Mouse (Mus musculus) G1E (cell line): Measurements from ENCODE around the gene Fam3b. TPM values are rescaled to one million over a fixed set of nuclear protein-coding genes. Genes with fewer than 3 reads are reported as not detected.
A peak's percentile ranks its signal among the peaks of the same experiment; 100 is the strongest.

ENCODE experiments used
- ATAC-seq: 2 replicates; pipeline ENCODE4 v1.8.0; 2016; ENCODE audit warnings: mild to moderate bottlenecking; ENCODE audit not compliant: insufficient number of reproducible peaks, poor library complexity, low FRiP score, severe bottlenecking; ENCODE audit errors: extremely low read depth
- DNase-seq: peaks from one replicate; pipeline ENCODE4 v3.0.0; 2012; ENCODE audit warnings: low spot score
- H3K27me3 ChIP-seq: 2 replicates; pipeline ENCODE4 v1.6.1; 2012; ENCODE audit warnings: mild to moderate bottlenecking, low read length, inconsistent platforms; ENCODE audit not compliant: insufficient read depth
- H3K36me3 ChIP-seq: replicated peaks from 2 replicates; pipeline ENCODE3; 2012; ENCODE audit warnings: mild to moderate bottlenecking, inconsistent platforms
- H3K4me1 ChIP-seq: 2 replicates; pipeline ENCODE4 v1.6.1; 2012; ENCODE audit warnings: low read depth, low read length, inconsistent platforms, mixed read lengths; ENCODE audit not compliant: insufficient read depth
- H3K4me3 ChIP-seq: 2 replicates; pipeline ENCODE4 v1.5.1; 2012; ENCODE audit warnings: low read depth, mild to moderate bottlenecking, inconsistent platforms, low read length, moderate library complexity, mixed read lengths
- H3K9me3 ChIP-seq: replicated peaks from 2 replicates; pipeline ENCODE4 v1.6.1; 2012; ENCODE audit warnings: inconsistent platforms
- CTCF ChIP-seq: IDR thresholded peaks from 2 replicates; pipeline ENCODE4 v1.5.1; 2012; ENCODE audit warnings: low read depth, low read length, inconsistent platforms, mixed read lengths
- GATA1 ChIP-seq: IDR thresholded peaks from 2 replicates; pipeline ENCODE4 v1.6.1; 2012; ENCODE audit warnings: borderline replicate concordance, low read length, inconsistent platforms, mixed read lengths
- GATA2 ChIP-seq: IDR thresholded peaks from 2 replicates; pipeline ENCODE4 v1.6.1; 2012; ENCODE audit warnings: low read depth, low read length, inconsistent platforms, borderline replicate concordance
- POLR2AphosphoS5 ChIP-seq: IDR thresholded peaks from 2 replicates; pipeline ENCODE4 v1.6.1; 2012; ENCODE audit warnings: low read depth, low read length, inconsistent platforms; ENCODE audit not compliant: insufficient replicate concordance
- TAL1 ChIP-seq: conservative IDR thresholded peaks from 2 replicates; pipeline ENCODE4 v1.6.1; 2012; ENCODE audit warnings: low read depth, low read length, inconsistent platforms, mixed read lengths
- polyA plus RNA-seq: library from polyadenylated mRNA; stranded (reverse); fragments of >175 nt; gene quantifications from 2 replicates; pipeline ENCODE4 v1.2.3, GENCODE M21; 2012
- total RNA-seq, 2 experiments: library from RNA; stranded (forward) in 1 of 2; stranded (reverse) in 1 of 2; fragments of 200-1000 nt in 1 of 2; fragments of >200 nt in 1 of 2; fragmentation: Nextera tagmentation in 1 of 2; gene quantifications; 2 replicates each; pipeline ENCODE4 v1.2.3; 2014 to 2017

Gene Fam3b
- total and polyA plus RNA-seq, 3 experiments, result 0.87 TPM; not detected in 2

- no peaks in the 10 kb centered on the region for H3K9me3 ChIP-seq
- TF ChIP-seq GATA2, result no peak
- TF ChIP-seq GATA1, result no peak
- TF ChIP-seq TAL1, result no peak
- no peak for TF ChIP-seq CTCF
- TF ChIP-seq POLR2AphosphoS5, result no peak
These were observed 15.2 kb downstream of the Fam3b start for GRCm38 (mm10) chr16:97499450-97499849.

DNA sequence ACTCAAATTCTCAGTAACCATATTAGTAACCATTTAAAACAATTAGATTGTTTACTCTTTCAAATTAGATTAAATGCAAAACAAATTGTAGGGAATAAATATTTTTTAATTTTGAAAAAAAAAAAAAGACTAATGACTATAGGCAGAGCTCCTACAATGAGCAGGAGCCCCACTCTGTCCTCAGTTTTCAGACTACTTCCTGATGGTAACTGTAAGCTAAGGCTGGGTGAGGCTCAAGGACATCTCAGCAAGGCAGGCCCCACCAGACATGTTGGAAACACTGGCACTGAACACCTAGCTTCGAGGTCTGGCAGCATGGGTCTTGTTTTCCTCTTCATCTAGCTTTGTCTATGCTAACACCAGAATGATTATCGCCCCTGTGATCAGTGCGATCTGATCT lies 16.5 kb downstream of the Fam3b start:
- H3K4me3 ChIP-seq, result no peak overlapping the region
- TF ChIP-seq GATA1 (no peak), GATA2 (no peak), CTCF (no peak), POLR2AphosphoS5 (no peak), TAL1 (no peak)
- H3K36me3 ChIP-seq, result no peaks in the 10 kb centered on the region
- H3K9me3 ChIP-seq, result no peaks in the 10 kb centered on the region
- ATAC-seq, result no peak
- DNase-seq, result no peak
- 0 out of 2 replicates have a peak, but pooled peaks cover 3% of the 10 kb centered on the region for H3K27me3 ChIP-seq
- H3K4me1 ChIP-seq, result no peaks in the 10 kb centered on the region

More at GRCm38 (mm10) chr16:97499450-97499849, 15.2 kb downstream of the Fam3b start:
- Histone ChIP-seq H3K36me3 (no peaks in the 10 kb centered on the region), H3K4me3 (no peak overlapping the region), H3K27me3 (0 out of 2 replicates have a peak, but pooled peaks cover 2% of the 10 kb centered on the region), H3K4me1 (no peaks in the 10 kb centered on the region)
- ATAC-seq (no peak), DNase-seq (no peak)

DNA sequence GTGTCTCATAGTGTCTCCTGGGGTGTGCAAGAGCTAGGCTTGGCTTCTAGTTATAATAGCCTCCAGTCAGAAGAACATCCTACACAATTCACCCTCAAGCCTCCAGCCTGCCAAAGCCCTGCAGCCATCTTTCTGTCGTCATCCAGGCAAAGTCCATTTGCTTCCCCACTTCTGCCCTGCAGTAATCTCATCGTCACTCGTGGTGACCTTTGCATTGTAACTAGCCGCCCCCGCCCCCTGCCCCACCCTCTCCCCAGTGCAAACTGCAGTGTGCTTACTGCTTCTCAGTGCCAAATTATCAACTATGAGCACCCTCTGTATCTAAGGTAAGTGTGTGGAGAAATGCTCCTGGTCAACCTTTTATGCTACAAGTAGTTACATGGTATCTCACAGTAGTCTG lies 16.9 kb downstream of the Fam3b start:
- H3K4me1 ChIP-seq, result no peaks in the 10 kb centered on the region
- no peaks in the 10 kb centered on the region for H3K9me3 ChIP-seq
- DNase-seq, result no peak
- TF ChIP-seq TAL1 (no peak), CTCF (no peak), GATA2 (no peak), GATA1 (no peak), POLR2AphosphoS5 (no peak)
- no peak for ATAC-seq
- H3K27me3 ChIP-seq, result 0 out of 2 replicates have a peak, but pooled peaks cover 3% of the 10 kb centered on the region
- H3K4me3 ChIP-seq, result no peak overlapping the region
- no peaks in the 10 kb centered on the region for H3K36me3 ChIP-seq

DNA sequence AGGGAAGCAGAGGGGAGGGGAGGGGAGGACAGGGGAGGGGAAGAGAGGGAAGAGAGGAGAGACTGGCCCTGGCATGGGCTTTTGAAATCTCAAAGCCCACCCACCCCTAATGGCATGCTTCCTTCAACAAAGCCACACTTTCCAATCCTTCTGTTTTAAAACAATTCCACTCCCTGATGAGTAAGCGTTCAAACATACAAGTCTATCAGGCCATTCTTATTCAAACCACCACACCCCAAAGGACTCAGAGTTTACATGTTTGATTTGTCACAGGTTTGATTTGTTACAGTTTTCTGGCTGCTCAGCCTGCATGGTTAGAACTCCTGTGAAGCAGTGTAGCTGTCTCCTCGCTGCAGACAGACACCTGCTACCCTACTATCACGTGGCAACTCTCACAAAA lies 18.6 kb downstream of the Fam3b start:
- TF ChIP-seq TAL1, result no peak
- no peak for TF ChIP-seq POLR2AphosphoS5
- TF ChIP-seq GATA2, result no peak
- TF ChIP-seq GATA1, result no peak
- TF ChIP-seq CTCF, result no peak
- DNase-seq (no peak), ATAC-seq (no peak)
- Histone ChIP-seq H3K9me3 (no peaks in the 10 kb centered on the region), H3K4me1 (no peaks in the 10 kb centered on the region), H3K27me3 (0 out of 2 replicates have a peak, but pooled peaks cover 3% of the 10 kb centered on the region), H3K4me3 (no peak overlapping the region), H3K36me3 (no peaks in the 10 kb centered on the region)

DNA sequence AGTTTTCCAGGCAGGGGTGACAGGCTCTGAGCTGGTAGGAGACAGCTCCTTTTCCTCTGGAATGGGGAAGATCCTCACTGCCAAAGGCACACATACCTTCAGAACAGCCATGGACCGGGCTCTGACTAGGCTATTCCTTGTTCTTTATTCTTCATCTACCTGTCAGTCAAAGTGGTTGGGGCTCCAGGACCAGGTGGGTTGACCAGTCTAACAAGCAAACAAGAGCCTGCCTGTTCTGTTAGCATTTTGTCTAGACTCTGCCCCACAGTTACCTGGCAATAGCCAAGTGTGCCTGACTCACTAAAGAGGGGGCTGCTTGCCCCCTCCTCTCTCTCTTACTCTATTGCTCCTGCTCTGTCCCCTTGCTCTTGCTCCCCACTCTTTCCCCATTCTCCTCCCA lies 22.2 kb downstream of the Fam3b start:
- Histone ChIP-seq H3K4me1 (no peaks in the 10 kb centered on the region), H3K4me3 (no peak overlapping the region), H3K27me3 (0 out of 2 replicates have a peak, but pooled peaks cover 3% of the 10 kb centered on the region), H3K36me3 (no peaks in the 10 kb centered on the region), H3K9me3 (no peaks in the 10 kb centered on the region)
- TF ChIP-seq GATA1 (no peak), CTCF (no peak), TAL1 (no peak), POLR2AphosphoS5 (no peak), GATA2 (no peak)
- ATAC-seq (no peak), DNase-seq (no peak)

- H3K36me3 ChIP-seq, result no peaks in the 10 kb centered on the region
- H3K9me3 ChIP-seq, result no peaks in the 10 kb centered on the region
- no peaks in the 10 kb centered on the region for H3K4me1 ChIP-seq
- ATAC-seq (peak; percentile 8; the same call in 1 of the 2 replicates), DNase-seq (no peak)
- H3K27me3 ChIP-seq, result peaks cover 3% of the 10 kb centered on the region
- TF ChIP-seq CTCF (no peak), GATA1 (no peak), TAL1 (no peak), GATA2 (no peak), POLR2AphosphoS5 (no peak)
- H3K4me3 ChIP-seq, result no peak overlapping the region
These were observed 36.0 kb downstream of the Fam3b start for GRCm38 (mm10) chr16:97478655-97479054.

DNA sequence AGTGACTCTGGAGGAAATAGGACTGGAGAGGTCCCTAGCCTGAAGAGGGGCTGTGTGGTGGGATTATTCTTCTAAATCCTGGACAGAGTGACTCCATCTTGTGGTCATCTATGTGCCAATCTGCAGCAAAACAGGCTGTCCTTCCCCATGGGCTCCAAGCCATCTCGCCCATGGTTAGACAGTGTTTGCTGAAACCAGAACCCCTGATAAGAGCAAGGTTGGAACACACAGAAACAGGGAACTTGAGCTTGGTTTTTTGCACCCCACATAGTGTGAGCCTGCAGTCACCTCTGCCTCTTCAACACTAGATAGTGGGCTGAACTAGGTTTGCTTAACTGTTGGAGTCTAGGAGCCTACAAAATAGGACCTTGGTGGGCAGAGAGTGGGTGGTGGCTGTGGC lies 38.1 kb downstream of the Fam3b start:
- no peaks in the 10 kb centered on the region for H3K4me1 ChIP-seq
- no peak for TF ChIP-seq TAL1
- TF ChIP-seq GATA1, result no peak
- DNase-seq, result no peak
- H3K4me3 ChIP-seq, result no peak overlapping the region
- no peaks in the 10 kb centered on the region for H3K36me3 ChIP-seq
- H3K9me3 ChIP-seq, result no peaks in the 10 kb centered on the region
- ATAC-seq, result no peak
- H3K27me3 ChIP-seq, result peaks cover 3% of the 10 kb centered on the region

DNA sequence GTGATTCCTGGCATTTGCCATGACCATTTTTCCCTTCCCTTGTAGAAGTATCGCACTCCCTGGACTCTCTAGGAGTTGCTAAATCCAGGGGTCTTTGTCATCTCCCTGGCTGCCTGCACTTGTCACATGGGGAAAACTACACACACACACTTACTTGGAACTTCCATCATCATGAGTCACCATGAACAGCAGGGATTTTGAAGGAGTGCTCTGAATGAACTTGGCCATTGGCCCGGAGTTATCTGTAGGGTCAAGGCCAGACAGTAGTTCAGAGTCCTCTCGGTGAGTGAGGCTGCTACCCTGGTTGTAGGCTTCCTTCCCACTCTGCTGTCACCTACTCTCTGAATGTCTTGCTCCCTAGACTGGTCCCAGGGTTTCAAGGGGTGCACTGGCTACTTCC lies 39.0 kb downstream of the Fam3b start:
- TF ChIP-seq TAL1 (no peak), CTCF (no peak), POLR2AphosphoS5 (no peak), GATA2 (no peak), GATA1 (no peak)
- ATAC-seq, result no peak

More for the DNA sequence above, 39.0 kb downstream of the Fam3b start:
- no peaks in the 10 kb centered on the region for H3K9me3 ChIP-seq
- no peak for DNase-seq
- H3K36me3 ChIP-seq, result no peaks in the 10 kb centered on the region
- H3K4me3 ChIP-seq, result no peak overlapping the region
- H3K27me3 ChIP-seq, result peaks cover 3% of the 10 kb centered on the region
- H3K4me1 ChIP-seq, result no peaks in the 10 kb centered on the region
